Mouse (Mus musculus) liver, adult (tissue): ENCODE data around the gene Arhgap18.

Source experiments
- GATA4 ChIP-seq: IDR thresholded peaks from 2 replicates; pipeline ENCODE4 v1.6.1; 2014; ENCODE audit warnings: mild to moderate bottlenecking, low read length; ENCODE audit not compliant: insufficient replicate concordance

The Arhgap18 gene

GRCm38 (mm10) chr10:26805007-26805406, 51.8 kb downstream of the Arhgap18 start:
- TF ChIP-seq GATA4 = no peak

GRCm38 (mm10) chr10:26806092-26806491, 52.9 kb downstream of the Arhgap18 start:
- no peak for TF ChIP-seq GATA4

GRCm38 (mm10) chr10:26810059-26810458, 56.8 kb downstream of the Arhgap18 start:
- no peak for TF ChIP-seq GATA4

DNA sequence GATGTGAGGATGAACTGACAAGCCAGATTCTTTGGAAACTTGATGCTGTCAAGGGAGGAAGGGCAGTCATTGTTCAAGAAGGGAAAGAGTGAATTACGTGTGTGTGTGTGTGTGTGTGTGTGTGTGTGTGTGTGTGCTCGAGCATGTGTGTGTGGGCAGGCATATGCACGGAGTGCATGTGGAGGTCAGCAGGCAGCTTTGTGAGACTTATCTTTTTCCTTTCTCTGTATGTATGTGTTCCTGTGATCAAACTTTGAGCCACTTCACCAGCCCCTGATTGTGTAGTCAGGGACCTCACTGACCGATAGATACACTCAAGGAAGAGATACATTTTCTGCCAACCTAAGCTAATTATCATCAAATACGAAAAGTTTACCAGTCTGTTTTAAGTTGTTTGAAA, 57.6 kb downstream of the Arhgap18 start:
- TF ChIP-seq GATA4 = no peak

- no peak for TF ChIP-seq GATA4
These were observed 58.1 kb downstream of the Arhgap18 start for GRCm38 (mm10) chr10:26811342-26811741.

- no peak for TF ChIP-seq GATA4
These were observed 62.4 kb downstream of the Arhgap18 start for GRCm38 (mm10) chr10:26815646-26816045.

DNA sequence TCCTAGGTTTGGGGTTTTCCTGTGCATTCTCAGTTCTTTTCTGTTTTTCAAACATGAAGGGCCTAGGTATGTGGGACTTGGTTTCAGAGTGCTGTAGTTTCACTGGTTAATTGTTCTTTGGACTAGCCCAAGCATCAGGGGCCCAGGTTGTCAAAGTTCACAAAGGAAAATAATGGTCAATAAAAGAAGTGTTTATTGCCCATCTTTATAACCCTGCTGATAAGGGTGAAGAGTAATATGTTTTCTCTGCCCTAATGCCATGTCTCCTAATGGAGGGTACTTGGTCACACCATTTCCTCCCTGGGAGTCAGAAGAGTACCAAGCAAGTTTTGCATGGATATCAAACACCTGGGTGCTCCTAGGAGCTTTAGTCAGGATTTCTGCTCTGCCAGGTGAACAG, 67.1 kb downstream of the Arhgap18 start:
- no peak for TF ChIP-seq GATA4

DNA sequence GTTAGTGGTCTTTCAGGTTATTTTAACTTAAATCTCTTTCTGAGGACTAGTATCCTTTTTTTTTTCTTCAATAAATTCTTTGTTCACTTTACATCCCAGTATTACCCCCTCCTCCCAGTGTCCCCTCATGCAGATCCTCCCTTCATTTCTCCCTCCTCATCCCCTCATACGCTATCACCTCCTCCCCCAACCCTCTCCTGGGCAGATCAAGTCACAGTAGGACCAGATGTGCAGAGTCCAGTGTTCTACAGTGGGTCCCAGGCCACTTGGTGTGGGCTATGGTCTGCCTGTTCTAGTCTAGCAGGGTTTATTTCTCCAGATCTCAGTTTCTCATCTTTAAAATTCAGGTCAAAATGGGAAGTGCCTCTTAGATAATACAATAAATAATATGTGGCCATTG, 67.7 kb downstream of the Arhgap18 start:
- no peak for TF ChIP-seq GATA4

- no peak for TF ChIP-seq GATA4
These were observed 70.8 kb downstream of the Arhgap18 start for GRCm38 (mm10) chr10:26823997-26824396.

DNA sequence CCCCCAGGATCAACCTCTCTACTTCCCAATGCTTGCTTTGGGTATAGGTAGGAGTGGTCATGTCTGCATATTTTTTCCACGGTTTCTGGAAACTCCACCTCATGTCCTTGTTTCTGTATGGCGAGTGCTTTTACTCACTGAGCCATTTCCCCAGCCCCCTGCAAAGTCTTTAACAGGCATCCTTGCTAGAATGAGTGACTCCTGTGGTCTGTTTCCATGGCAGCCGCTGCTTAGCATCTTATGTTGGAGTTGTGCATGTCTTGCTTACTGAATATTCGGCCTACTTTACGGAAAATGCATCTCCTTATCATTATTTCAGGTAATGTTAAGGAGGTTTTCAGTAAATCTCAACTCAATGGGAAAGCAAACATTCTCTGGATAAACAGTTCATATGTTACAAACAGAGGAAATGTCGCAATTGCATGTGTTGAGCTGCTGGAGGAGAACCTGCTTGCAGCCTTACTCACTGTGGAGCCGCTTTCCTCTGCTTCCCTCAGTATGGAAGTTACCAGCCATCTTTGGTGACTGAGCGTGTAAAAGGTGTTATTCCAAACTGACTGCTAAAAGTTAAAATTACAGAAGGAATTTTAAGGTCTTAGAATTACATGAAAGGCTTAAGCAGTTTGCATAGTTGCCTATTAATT, 72.1 kb downstream of the Arhgap18 start:
- TF ChIP-seq GATA4 = no peak

DNA sequence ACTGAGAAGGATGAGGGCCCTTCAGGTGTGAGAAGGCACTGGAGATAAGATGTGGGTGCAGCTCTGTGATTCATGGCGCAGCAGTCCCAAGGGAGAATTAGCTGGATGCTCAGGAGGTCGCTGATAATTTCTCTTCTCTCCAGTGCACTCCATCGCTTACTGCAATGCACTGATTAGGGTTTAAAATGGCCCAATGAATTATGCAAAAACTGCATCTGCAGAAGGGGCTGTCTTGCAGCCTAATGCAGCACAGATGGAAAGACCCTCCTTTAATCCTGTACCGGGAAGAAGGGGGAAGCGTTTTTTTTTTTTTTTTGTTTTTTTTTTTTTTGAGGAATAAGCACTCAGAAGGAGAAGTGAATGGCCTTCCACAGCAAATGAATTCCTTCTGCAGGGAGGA, 74.1 kb downstream of the Arhgap18 start:
- TF ChIP-seq GATA4 = no peak

- no peak for TF ChIP-seq GATA4
These were observed 75.4 kb downstream of the Arhgap18 start for GRCm38 (mm10) chr10:26828412-26829137.

GRCm38 (mm10) chr10:26832068-26832467, 78.8 kb downstream of the Arhgap18 start:
- no peak for TF ChIP-seq GATA4

GRCm38 (mm10) chr10:26832669-26833249, 79.5 kb downstream of the Arhgap18 start:
- no peak for TF ChIP-seq GATA4

DNA sequence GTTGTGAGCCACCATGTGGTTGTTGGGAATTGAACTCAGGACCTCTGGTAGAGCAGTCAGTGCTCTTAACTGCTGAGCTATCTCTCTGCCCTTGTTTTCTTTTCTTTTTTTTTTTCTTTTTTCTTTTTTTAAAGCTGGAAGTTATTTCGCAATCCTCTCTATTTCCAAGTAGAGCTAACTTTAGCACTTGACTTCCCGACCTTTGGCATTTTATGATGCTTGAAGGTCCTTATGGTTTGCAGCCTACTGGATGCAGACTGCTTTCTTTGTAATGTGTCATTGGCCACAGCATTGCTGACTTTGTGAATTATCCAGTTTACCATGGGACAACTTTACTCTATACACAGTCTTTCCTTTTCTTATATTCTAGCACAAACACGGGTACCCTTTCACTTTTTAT, 80.2 kb downstream of the Arhgap18 start:
- TF ChIP-seq GATA4 = no peak

DNA sequence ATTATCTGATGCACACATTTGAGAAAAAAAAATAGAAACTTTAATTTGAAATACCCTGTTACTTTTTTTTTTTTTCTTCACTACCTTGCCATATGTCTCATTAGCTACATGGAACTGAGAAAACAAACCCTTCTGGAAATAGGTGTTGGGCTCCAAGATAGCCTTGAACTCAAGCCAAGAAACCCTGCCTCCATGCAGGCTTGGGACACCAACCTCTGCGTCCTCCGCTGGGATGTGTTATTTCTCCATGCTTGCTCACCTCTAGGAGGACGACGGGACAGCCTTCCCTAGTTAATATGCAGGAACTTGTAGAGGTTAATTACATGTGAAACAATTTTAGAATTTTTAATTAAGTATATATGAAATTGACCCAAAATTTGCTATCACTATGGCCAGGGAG, 96.1 kb downstream of the Arhgap18 start:
- no peak for TF ChIP-seq GATA4

DNA sequence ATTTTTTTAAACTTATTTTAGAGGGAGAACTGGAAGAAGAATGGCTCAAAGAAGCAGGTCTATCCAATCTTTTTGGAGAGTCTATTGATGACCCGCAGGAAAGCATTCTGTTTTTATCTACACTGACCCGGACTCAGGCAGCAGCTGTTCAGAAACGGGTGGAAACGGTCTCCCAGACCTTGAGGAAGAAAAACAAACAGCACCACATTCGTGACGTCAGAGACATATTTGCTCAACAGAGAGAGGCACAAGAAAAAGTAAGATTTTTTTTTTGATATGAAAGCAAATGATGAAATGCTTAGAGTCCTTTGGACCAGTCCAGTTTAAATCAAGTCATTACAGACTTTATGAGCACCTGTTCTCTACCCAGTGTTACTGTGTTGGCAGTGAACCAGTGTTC, 96.6 kb downstream of the Arhgap18 start:
- peak; percentile 71; the same call in 1 of the 2 replicates for TF ChIP-seq GATA4

DNA sequence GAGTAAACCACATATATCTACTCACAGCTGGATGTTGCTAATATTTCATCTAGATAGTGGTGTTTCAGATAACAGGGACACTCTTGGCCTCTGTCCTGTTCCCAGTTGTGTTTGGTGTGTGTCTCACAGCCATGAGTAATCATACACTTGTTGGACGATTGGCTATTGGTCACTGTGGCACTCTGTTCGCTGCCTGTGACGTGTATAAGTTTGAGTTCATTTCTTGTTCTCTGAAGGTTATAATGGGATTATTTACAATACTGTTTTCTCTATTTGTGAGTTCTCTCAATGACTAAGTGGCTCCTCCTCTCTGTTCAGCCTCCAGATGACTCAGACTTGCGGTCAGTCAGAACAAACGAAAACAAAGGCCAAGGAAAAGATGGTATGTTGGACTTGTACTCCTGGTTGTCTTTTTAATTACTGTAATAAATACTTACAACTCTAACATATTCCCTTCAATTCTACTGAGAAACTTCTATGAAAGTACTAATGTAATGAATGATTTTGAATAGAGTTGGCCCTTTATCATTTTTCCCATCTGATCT, 101.4 kb downstream of the Arhgap18 start:
- TF ChIP-seq GATA4 = no peak
